Mouse (Mus musculus) telencephalon, adult 2 months (tissue): Measurements from ENCODE around the gene Wdfy4.

Experiments
- DNase-seq: peaks from one replicate; pipeline ENCODE4 v3.0.0-alpha.2; 2011; ENCODE audit warnings: low read depth, low spot score

Wdfy4 gene

GRCm38 (mm10) chr14:33185068-33185800, at the start of gene Wdfy4:
Wdfy4 (minus strand) TSS chr14:33185508.
- no peak for DNase-seq

GRCm38 (mm10) chr14:33232048-33232447, 46.7 kb upstream of the Wdfy4 start:
- no peak for DNase-seq

- DNase-seq = no peak
Measured at GRCm38 (mm10) chr14:33231311-33231710, 46.0 kb upstream of the Wdfy4 start.

GRCm38 (mm10) chr14:33230672-33231071, 45.4 kb upstream of the Wdfy4 start:
- no peak for DNase-seq

GRCm38 (mm10) chr14:33225235-33225634, 39.9 kb upstream of the Wdfy4 start:
- no peak for DNase-seq

- DNase-seq = peak; percentile 45
Measured at GRCm38 (mm10) chr14:33216343-33217208, 31.3 kb upstream of the Wdfy4 start.

- DNase-seq = no peak
Measured at GRCm38 (mm10) chr14:33215163-33215562, 29.9 kb upstream of the Wdfy4 start.

GRCm38 (mm10) chr14:33214767-33215128, 29.4 kb upstream of the Wdfy4 start:
- no peak for DNase-seq

- peak; percentile 78 for DNase-seq
Measured at GRCm38 (mm10) chr14:33213823-33214766, 28.8 kb upstream of the Wdfy4 start, which contains the start of gene Arhgap22. Arhgap22 (plus strand) TSS chr14:33214026.

GRCm38 (mm10) chr14:33212958-33213309, 27.6 kb upstream of the Wdfy4 start:
- DNase-seq = no peak

GRCm38 (mm10) chr14:33212271-33212957, 27.1 kb upstream of the Wdfy4 start:
- DNase-seq = no peak

- no peak for DNase-seq
Measured at GRCm38 (mm10) chr14:33210806-33211205, 25.5 kb upstream of the Wdfy4 start.

GRCm38 (mm10) chr14:33208331-33208730, 23.0 kb upstream of the Wdfy4 start:
- no peak for DNase-seq

GRCm38 (mm10) chr14:33207011-33207410, 21.7 kb upstream of the Wdfy4 start:
- DNase-seq = no peak

GRCm38 (mm10) chr14:33205280-33205965, 20.1 kb upstream of the Wdfy4 start:
- DNase-seq = no peak

GRCm38 (mm10) chr14:33203777-33204176, 18.5 kb upstream of the Wdfy4 start:
- no peak for DNase-seq

- no peak for DNase-seq
Measured at GRCm38 (mm10) chr14:33202885-33203284, 17.6 kb upstream of the Wdfy4 start.

GRCm38 (mm10) chr14:33202161-33202560, 16.9 kb upstream of the Wdfy4 start:
- DNase-seq = no peak

- no peak for DNase-seq
Measured at GRCm38 (mm10) chr14:33194241-33194640, 8.9 kb upstream of the Wdfy4 start.

- no peak for DNase-seq
Measured at GRCm38 (mm10) chr14:33193762-33194161, 8.5 kb upstream of the Wdfy4 start.

GRCm38 (mm10) chr14:33190646-33191045, 5.3 kb upstream of the Wdfy4 start:
- DNase-seq = no peak
